Mouse (Mus musculus): Measurements from ENCODE around the gene Olfr1381. TPM values are rescaled to one million over a fixed set of nuclear protein-coding genes. Genes with fewer than 3 reads are reported as not detected.
"Not testable (repeated sequence)": the region's sequence is repeated elsewhere in the genome, so short reads cannot be mapped to it uniquely, and the experiment has no call there.

Olfr1381 gene
- polyA plus RNA-seq (2016; fragmentation: Nextera tagmentation; extraction: Ambion mirVana): not detected in 2 replicates

- H3K36me3 ChIP-seq; DNase-seq (ENCODE audit: low spot score); H3K9me3 ChIP-seq; H3K4me3 ChIP-seq; H3K4me1 ChIP-seq (replicated peaks); H3K27me3 ChIP-seq (ENCODE audit: insufficient read depth, poor library complexity, severe bottlenecking); H3K27ac ChIP-seq: not testable (repeated sequence)
- WGBS: 68% methylated on average over 3 of the region's 3 CpGs
Observed at GRCm38 (mm10) chr11:49543149-49543548, at the start of gene Olfr1381. TSS of gene Olfr1381 (plus strand) at chr11:49543449.

DNA sequence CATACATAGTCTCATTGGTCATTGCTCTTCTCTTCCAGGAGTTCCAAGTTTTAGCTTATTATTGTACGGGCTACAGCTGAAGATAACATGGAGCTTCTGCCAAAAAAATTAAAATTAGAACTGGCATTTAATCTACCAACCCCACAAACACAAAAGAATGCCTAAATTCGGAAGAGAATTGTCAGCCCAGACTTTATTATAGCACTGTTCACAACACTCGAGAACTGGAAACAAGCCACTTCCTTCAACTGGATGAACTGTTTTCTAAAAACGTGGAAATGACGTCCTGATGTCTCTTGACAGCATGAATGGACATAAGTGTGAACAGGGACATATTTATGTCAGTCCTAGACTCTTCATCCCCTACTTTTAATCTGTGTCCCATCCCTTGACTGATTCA is 25.2 kb upstream of the Olfr1381 start:
- Histone ChIP-seq H3K27ac (no peak overlapping the region), H3K27me3 (ENCODE audit: insufficient read depth, poor library complexity, severe bottlenecking) (no peaks in the 10 kb centered on the region), H3K4me3 (no peak overlapping the region), H3K9me3 (no peaks in the 10 kb centered on the region), H3K4me1 (replicated peaks) (no peaks in the 10 kb centered on the region), H3K36me3 (no peaks in the 10 kb centered on the region)
- DNase-seq (ENCODE audit: low spot score): no peak
- 79% methylated on average over 5 of the region's 5 CpGs for WGBS

DNA sequence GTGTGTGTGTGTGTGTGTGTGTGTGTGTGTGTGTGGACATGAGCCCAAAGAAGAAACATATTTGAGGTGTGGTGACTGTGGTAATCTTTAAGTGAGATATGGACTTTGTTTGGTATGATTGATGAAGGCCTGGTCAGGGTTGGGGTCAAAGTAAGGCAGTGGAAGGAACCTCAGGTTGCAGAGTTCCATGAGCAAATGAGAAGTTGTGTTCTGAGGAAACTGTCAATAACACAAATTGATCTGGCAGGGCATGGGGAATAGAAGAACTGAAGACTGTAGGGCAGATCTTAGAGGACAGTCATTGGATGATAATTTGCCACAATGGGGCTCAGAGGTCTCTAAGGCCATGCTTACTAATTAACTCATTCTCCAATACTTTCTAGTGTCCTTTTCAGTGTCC is 23.9 kb upstream of the Olfr1381 start, which contains the start of gene Olfr1383:
Gene Olfr1383 (plus strand): TSS at position 301 of the 400 bp plus-strand sequence.
- Histone ChIP-seq H3K4me3 (no peak within 1 kb of the TSS), H3K27ac (no peak within 1 kb of the TSS), H3K36me3 (no peaks in the 10 kb centered on the region), H3K27me3 (ENCODE audit: insufficient read depth, poor library complexity, severe bottlenecking) (no peaks in the 10 kb centered on the region), H3K4me1 (replicated peaks) (no peaks in the 10 kb centered on the region), H3K9me3 (no peaks in the 10 kb centered on the region)
- no peak for DNase-seq (ENCODE audit: low spot score)

GRCm38 (mm10) chr11:49527947-49528346 is 15.3 kb upstream of the Olfr1381 start, which contains the start of gene Olfr1382:
TSS of gene Olfr1382 (plus strand) at chr11:49528247.
- Histone ChIP-seq H3K4me1 (replicated peaks) (no peaks in the 10 kb centered on the region), H3K36me3 (no peaks in the 10 kb centered on the region), H3K4me3 (no peak within 1 kb of the TSS), H3K27ac (no peak within 1 kb of the TSS), H3K9me3 (no peaks in the 10 kb centered on the region), H3K27me3 (ENCODE audit: insufficient read depth, poor library complexity, severe bottlenecking) (no peaks in the 10 kb centered on the region)
- 83% methylated on average over 3 of the region's 3 CpGs for WGBS
- no peak for DNase-seq (ENCODE audit: low spot score)

GRCm38 (mm10) chr11:49532761-49533160 is 10.5 kb upstream of the Olfr1381 start:
- no peaks in the 10 kb centered on the region for H3K27me3 ChIP-seq (ENCODE audit: insufficient read depth, poor library complexity, severe bottlenecking)

GRCm38 (mm10) chr11:49536631-49537030 is 6.6 kb upstream of the Olfr1381 start:
- 84% methylated on average over 2 of the region's 2 CpGs for WGBS
- H3K36me3 ChIP-seq; H3K4me1 ChIP-seq (replicated peaks); DNase-seq (ENCODE audit: low spot score); H3K4me3 ChIP-seq; H3K27me3 ChIP-seq (ENCODE audit: insufficient read depth, poor library complexity, severe bottlenecking); H3K27ac ChIP-seq; H3K9me3 ChIP-seq: not testable (repeated sequence)

More at GRCm38 (mm10) chr11:49532761-49533160, 10.5 kb upstream of the Olfr1381 start:
- no peak overlapping the region for H3K4me3 ChIP-seq
- no peak for DNase-seq (ENCODE audit: low spot score)
- no peaks in the 10 kb centered on the region for H3K9me3 ChIP-seq
- H3K27ac ChIP-seq: no peak overlapping the region
- H3K4me1 ChIP-seq (replicated peaks): no peaks in the 10 kb centered on the region
- H3K36me3 ChIP-seq: no peaks in the 10 kb centered on the region

DNA sequence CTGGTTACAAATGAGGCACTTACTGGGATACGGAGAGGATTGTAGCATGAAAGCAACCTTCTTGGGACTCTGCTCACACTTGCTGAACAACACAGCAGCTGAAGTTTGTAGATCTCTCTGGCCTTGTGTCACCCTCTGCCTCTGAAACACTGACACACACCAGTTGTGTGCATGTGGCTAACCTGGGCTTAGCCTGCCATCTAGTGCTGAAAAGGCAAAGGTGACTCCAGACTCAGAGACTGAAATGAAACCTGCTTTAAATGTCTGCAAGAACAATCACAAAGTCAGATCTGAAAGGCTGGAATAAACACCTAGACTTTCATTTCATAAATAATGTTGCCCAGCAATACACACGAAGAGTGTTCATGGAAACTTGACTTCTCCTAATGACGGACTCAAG is 10.8 kb downstream of the Olfr1381 start:
- not testable (repeated sequence) for DNase-seq (ENCODE audit: low spot score)

GRCm38 (mm10) chr11:49556578-49556977 is 13.3 kb downstream of the Olfr1381 start, which contains the start of gene Olfr1380:
TSS of gene Olfr1380 (plus strand) at chr11:49556878.
- not testable (repeated sequence) for H3K4me1 ChIP-seq (replicated peaks); H3K27ac ChIP-seq
- WGBS: 69% methylated on average over 5 of the region's 5 CpGs

More for the DNA sequence above, 10.8 kb downstream of the Olfr1381 start:
- H3K9me3 ChIP-seq; H3K4me3 ChIP-seq; H3K27ac ChIP-seq; H3K36me3 ChIP-seq; H3K27me3 ChIP-seq (ENCODE audit: insufficient read depth, poor library complexity, severe bottlenecking); H3K4me1 ChIP-seq (replicated peaks): not testable (repeated sequence)
- 78% methylated on average over 3 of the region's 3 CpGs for WGBS

DNA sequence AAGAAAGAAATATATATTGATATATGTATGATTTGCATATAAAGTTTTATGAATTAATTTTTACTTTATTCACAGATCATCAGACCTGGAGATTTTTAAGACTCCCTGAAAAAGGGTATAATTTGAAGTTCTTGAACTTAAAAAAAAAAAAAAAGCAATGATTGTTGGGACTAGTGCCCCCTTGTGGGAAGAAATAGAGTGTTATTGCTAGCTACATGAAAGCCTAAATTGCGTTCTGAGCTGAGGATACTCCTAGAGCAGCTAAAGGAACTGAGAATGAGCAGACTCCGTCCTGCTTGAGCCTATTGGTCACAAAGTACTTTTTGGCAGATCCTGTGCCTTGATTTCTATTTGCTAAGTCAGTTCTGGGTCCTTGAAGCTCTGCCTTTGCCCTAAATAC is 31.8 kb downstream of the Olfr1381 start:
- WGBS: 36% methylated on average over 2 of the region's 2 CpGs
- H3K4me1 ChIP-seq (replicated peaks); H3K27ac ChIP-seq; H3K36me3 ChIP-seq; DNase-seq (ENCODE audit: low spot score); H3K27me3 ChIP-seq (ENCODE audit: insufficient read depth, poor library complexity, severe bottlenecking); H3K4me3 ChIP-seq; H3K9me3 ChIP-seq: not testable (repeated sequence)

More at GRCm38 (mm10) chr11:49556578-49556977, 13.3 kb downstream of the Olfr1381 start, which contains the start of gene Olfr1380:
- not testable (repeated sequence) for DNase-seq (ENCODE audit: low spot score); H3K27me3 ChIP-seq (ENCODE audit: insufficient read depth, poor library complexity, severe bottlenecking); H3K9me3 ChIP-seq; H3K36me3 ChIP-seq; H3K4me3 ChIP-seq

DNA sequence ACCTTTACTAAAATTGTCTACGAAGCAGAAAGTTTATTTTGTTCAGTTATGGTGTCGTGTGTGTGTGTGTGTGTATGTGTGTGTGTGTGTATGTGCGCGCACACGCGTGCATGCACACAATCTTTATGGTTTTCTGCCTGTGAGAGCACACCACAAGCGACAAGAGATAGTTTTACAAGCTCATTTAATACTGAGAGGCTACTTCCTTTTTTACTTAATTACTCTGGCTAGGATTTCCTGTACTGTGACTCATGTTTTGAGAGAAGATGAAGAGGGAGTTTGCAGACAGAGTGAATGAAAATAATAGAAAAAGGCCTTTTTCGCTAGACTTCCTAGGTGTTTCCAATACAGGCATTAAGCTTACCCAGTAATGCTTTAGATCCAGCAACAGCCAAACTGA is 37.2 kb downstream of the Olfr1381 start:
- not testable (repeated sequence) for H3K9me3 ChIP-seq; H3K27me3 ChIP-seq (ENCODE audit: insufficient read depth, poor library complexity, severe bottlenecking); H3K4me1 ChIP-seq (replicated peaks); DNase-seq (ENCODE audit: low spot score); H3K36me3 ChIP-seq; H3K4me3 ChIP-seq; H3K27ac ChIP-seq
- 87% methylated on average over 8 of the region's 8 CpGs for WGBS

- H3K4me3 ChIP-seq: no peak overlapping the region
- 91% methylated on average over 19 of the region's 19 CpGs for WGBS
- H3K27me3 ChIP-seq (ENCODE audit: insufficient read depth, poor library complexity, severe bottlenecking): no peaks in the 10 kb centered on the region
- no peaks in the 10 kb centered on the region for H3K4me1 ChIP-seq (replicated peaks)
- DNase-seq (ENCODE audit: low spot score): no peak
- no peaks in the 10 kb centered on the region for H3K36me3 ChIP-seq
- H3K27ac ChIP-seq: no peak overlapping the region
- H3K9me3 ChIP-seq: no peaks in the 10 kb centered on the region
Observed at GRCm38 (mm10) chr11:49590213-49590612, 47.0 kb downstream of the Olfr1381 start.

- H3K4me3 ChIP-seq; H3K27me3 ChIP-seq (ENCODE audit: insufficient read depth, poor library complexity, severe bottlenecking); H3K27ac ChIP-seq; H3K4me1 ChIP-seq (replicated peaks); DNase-seq (ENCODE audit: low spot score); H3K36me3 ChIP-seq; H3K9me3 ChIP-seq: not testable (repeated sequence)
- WGBS: 78% methylated on average over 2 of the region's 2 CpGs
Observed at GRCm38 (mm10) chr11:49597149-49597548, 53.9 kb downstream of the Olfr1381 start.
